Mouse (Mus musculus) lung, embryonic 14.5 days (tissue): ENCODE measurements at regions not wholly inside any gene's neighbourhood (a gene's known extent, or its start where the extent isn't known, plus 50 kb on each side); places are given as distances from the start of the nearest gene placed in this dataset.

Experiments used
- ATAC-seq: fragments of 200-750 bp; cut with Nextera tagmentation; 2 replicates; pipeline ENCODE4 v1.8.0; 2017; ENCODE audit warnings: mild to moderate bottlenecking, moderate TSS enrichment, moderate library complexity; ENCODE audit not compliant: insufficient read depth
- DNase-seq: peaks from one replicate; pipeline ENCODE4 v3.0.0-alpha.2; 2015
- H3K27ac ChIP-seq: fragments of 300-500 bp; sonication (generic); 2 replicates; pipeline ENCODE4 v1.5.1; 2014; ENCODE audit warnings: low read depth, mild to moderate bottlenecking, moderate library complexity
- H3K27me3 ChIP-seq: fragments of 300-500 bp; sonication (generic); 2 replicates; pipeline ENCODE4 v1.6.1; 2014; ENCODE audit warnings: low read length, control low read depth; ENCODE audit not compliant: insufficient read depth
- H3K36me3 ChIP-seq: fragments of 300-500 bp; sonication (generic); 2 replicates; pipeline ENCODE4 v1.6.1; 2014; ENCODE audit warnings: control low read depth; ENCODE audit not compliant: insufficient read depth
- H3K4me1 ChIP-seq: fragments of 300-500 bp; sonication (generic); 2 replicates; pipeline ENCODE4 v1.6.1; 2014; ENCODE audit warnings: antibody characterized with exemption, control low read depth; ENCODE audit not compliant: insufficient read depth
- H3K4me2 ChIP-seq: fragments of 300-500 bp; sonication (generic); 2 replicates; pipeline ENCODE4 v1.6.1; 2014; ENCODE audit warnings: mild to moderate bottlenecking
- H3K4me3 ChIP-seq: fragments of 300-500 bp; sonication (generic); 2 replicates; pipeline ENCODE4 v1.5.1; 2014; ENCODE audit warnings: low read depth, low read length
- H3K9ac ChIP-seq: fragments of 300-500 bp; sonication (generic); 2 replicates; pipeline ENCODE4 v1.6.1; 2014
- H3K9me3 ChIP-seq: fragments of 300-500 bp; sonication (generic); 2 replicates; pipeline ENCODE4 v1.6.1; 2016; ENCODE audit warnings: low read depth, low read length, control low read depth
- CTCF ChIP-seq: IDR thresholded peaks from 2 replicates; pipeline ENCODE4 v1.5.1; 2016; ENCODE audit warnings: antibody characterized with exemption, low read depth
- WGBS: fragments of 180-500 bp; shearing (Covaris S2); extraction: QIAGEN DNeasy Blood & Tissue Kit; methylation state at CpG from one replicate; pipeline ENCODE4 v1.1.7; 2014; 5-methylcytosine and 5-hydroxymethylcytosine counted together

- Histone ChIP-seq H3K9ac (no peak overlapping the region), H3K4me2 (no peak overlapping the region), H3K27me3 (peaks cover 55% of the 10 kb centered on the region), H3K9me3 (no peaks in the 10 kb centered on the region), H3K4me1 (no peaks in the 10 kb centered on the region), H3K36me3 (no peaks in the 10 kb centered on the region), H3K4me3 (no peak overlapping the region), H3K27ac (no peak overlapping the region)
- peak; percentile 10 for DNase-seq
- no peak for ATAC-seq
- WGBS = 2% methylated on average over 17 of the region's 17 CpGs
- TF ChIP-seq CTCF = no peak
These were observed 153.7 kb downstream of the Insig2 start for GRCm38 (mm10) chr1:121178611-121179245.

GRCm38 (mm10) chr1:121180273-121181030 is 151.9 kb downstream of the Insig2 start:
- TF ChIP-seq CTCF = peak; percentile 75
- 15% methylated on average over 20 of the region's 20 CpGs for WGBS
- H3K9ac ChIP-seq = no peak overlapping the region
- ATAC-seq (peak; percentile 40; the same call in 1 of the 2 replicates), DNase-seq (peak; percentile 96)
- H3K36me3 ChIP-seq = no peaks in the 10 kb centered on the region
- H3K9me3 ChIP-seq = no peaks in the 10 kb centered on the region
- no peak overlapping the region for H3K27ac ChIP-seq
- no peak overlapping the region for H3K4me2 ChIP-seq
- no peaks in the 10 kb centered on the region for H3K4me1 ChIP-seq
- H3K27me3 ChIP-seq = peaks cover 53% of the 10 kb centered on the region
- no peak overlapping the region for H3K4me3 ChIP-seq

GRCm38 (mm10) chr1:121188895-121189294 is 143.5 kb downstream of the Insig2 start:
- Histone ChIP-seq H3K36me3 (no peaks in the 10 kb centered on the region), H3K4me1 (no peaks in the 10 kb centered on the region), H3K27ac (no peak overlapping the region), H3K4me2 (no peak overlapping the region), H3K9ac (no peak overlapping the region), H3K9me3 (no peaks in the 10 kb centered on the region), H3K4me3 (no peak overlapping the region), H3K27me3 (no peaks in the 10 kb centered on the region)
- 0 out of 2 replicates have a peak, but pooled peaks have one; percentile 7 for TF ChIP-seq CTCF
- DNase-seq = no peak
- 35% methylated on average over 2 of the region's 2 CpGs for WGBS
- ATAC-seq = no peak

GRCm38 (mm10) chr1:121194800-121195199 is 137.6 kb downstream of the Insig2 start:
- Histone ChIP-seq H3K9me3 (no peaks in the 10 kb centered on the region), H3K9ac (no peak overlapping the region), H3K4me3 (no peak overlapping the region), H3K4me1 (no peaks in the 10 kb centered on the region), H3K36me3 (no peaks in the 10 kb centered on the region), H3K4me2 (no peak overlapping the region), H3K27me3 (no peaks in the 10 kb centered on the region), H3K27ac (no peak overlapping the region)
- ATAC-seq (no peak), DNase-seq (no peak)
- WGBS = 85% methylated on average over 4 of the region's 4 CpGs
- no peak for TF ChIP-seq CTCF

- DNase-seq = peak; percentile 30
- H3K4me3 ChIP-seq = no peak overlapping the region
- whole genome bisulfite sequencing = 18% methylated on average over 2 of the region's 2 CpGs
- no peak overlapping the region for H3K27ac ChIP-seq
- H3K9ac ChIP-seq = no peak overlapping the region
- peak; percentile 49 for TF ChIP-seq CTCF
- H3K4me1 ChIP-seq = no peaks in the 10 kb centered on the region
- H3K9me3 ChIP-seq = no peaks in the 10 kb centered on the region
- ATAC-seq = no peak
- no peaks in the 10 kb centered on the region for H3K36me3 ChIP-seq
- no peak overlapping the region for H3K4me2 ChIP-seq
- H3K27me3 ChIP-seq = no peaks in the 10 kb centered on the region
These were observed 116.5 kb downstream of the Insig2 start for GRCm38 (mm10) chr1:121215843-121216242.

GRCm38 (mm10) chr1:121224250-121224649 is 108.1 kb downstream of the Insig2 start:
- DNase-seq = no peak
- Histone ChIP-seq H3K27ac (no peak overlapping the region), H3K9ac (no peak overlapping the region), H3K4me1 (no peaks in the 10 kb centered on the region), H3K4me3 (no peak overlapping the region), H3K4me2 (no peak overlapping the region), H3K9me3 (no peaks in the 10 kb centered on the region), H3K27me3 (no peaks in the 10 kb centered on the region), H3K36me3 (no peaks in the 10 kb centered on the region)
- 58% methylated on average over 11 of the region's 11 CpGs for WGBS
- no peak for ATAC-seq
- TF ChIP-seq CTCF = no peak

GRCm38 (mm10) chr1:121226466-121227232 is 105.7 kb downstream of the Insig2 start:
- Histone ChIP-seq H3K4me1 (no peaks in the 10 kb centered on the region), H3K9me3 (no peaks in the 10 kb centered on the region), H3K4me2 (peak overlapping the region; percentile 25; the same call in 1 of the 2 replicates), H3K9ac (no peak overlapping the region), H3K27me3 (no peaks in the 10 kb centered on the region), H3K27ac (no peak overlapping the region), H3K4me3 (no peak overlapping the region), H3K36me3 (no peaks in the 10 kb centered on the region)
- peak; percentile 71; the same call in 1 of the 2 replicates for ATAC-seq
- WGBS = 11% methylated on average over 15 of the region's 15 CpGs
- no peak for TF ChIP-seq CTCF
- DNase-seq = peak; percentile 35
